Mouse (Mus musculus): ENCODE data around the gene Pdik1l.

Pdik1l gene

GRCm38 (mm10) chr4:134238279-134238651 is 49.4 kb downstream of the Pdik1l start, which contains the start of gene Cnksr1:
Cnksr1 (minus strand) TSS chr4:134238399.
- DNase-seq (ENCODE audit: low spot score), result peak; percentile 77

GRCm38 (mm10) chr4:134237582-134238278 is 50.0 kb downstream of the Pdik1l start:
- DNase-seq (ENCODE audit: low spot score), result no peak

DNA sequence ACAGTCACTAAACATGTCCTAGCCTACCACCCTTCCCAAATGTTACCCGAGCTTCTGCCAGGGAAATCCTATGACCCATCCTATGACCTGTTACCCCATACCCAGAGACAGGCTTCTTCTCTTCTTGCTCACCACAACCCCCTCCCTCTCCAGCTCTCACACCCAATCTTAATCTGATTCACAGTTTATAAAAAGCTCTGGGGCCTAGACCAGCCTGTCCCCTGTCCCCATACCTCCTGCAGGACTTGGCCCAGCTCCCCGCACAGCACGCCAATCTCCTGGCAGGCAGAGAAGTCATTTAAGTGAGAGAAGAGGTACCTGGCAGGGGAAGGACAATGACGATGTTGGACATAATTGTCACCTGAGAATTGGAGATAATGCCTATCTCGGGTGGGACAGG is 52.8 kb downstream of the Pdik1l start:
- DNase-seq (ENCODE audit: low spot score), result no peak

GRCm38 (mm10) chr4:134230431-134230830 is 57.3 kb downstream of the Pdik1l start:
- DNase-seq (ENCODE audit: low spot score), result no peak

DNA sequence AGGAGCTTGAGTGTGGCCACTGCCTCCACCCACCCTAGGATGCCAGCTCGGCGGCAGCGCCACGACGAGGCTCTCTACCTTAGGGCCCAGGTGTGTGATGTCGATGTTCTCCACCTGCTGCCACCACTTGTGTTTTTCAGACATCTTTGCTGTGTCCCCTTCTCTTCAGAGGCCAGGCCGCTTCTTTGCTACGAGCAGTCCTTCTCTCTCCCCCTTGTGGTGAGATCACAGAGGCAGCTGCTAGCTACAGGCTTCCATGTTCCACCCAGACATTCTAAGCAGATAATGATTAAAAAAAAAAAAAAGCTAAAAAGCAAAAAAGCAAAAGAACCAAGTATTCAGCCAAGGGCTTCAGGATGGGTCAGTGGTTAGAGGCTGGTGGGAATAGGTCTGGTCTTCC is 60.5 kb downstream of the Pdik1l start, which contains the start of gene Catsper4:
Gene Catsper4, minus strand, starts transcription at position 190 of the 400 bp plus-strand sequence.
- no peak for DNase-seq (ENCODE audit: low spot score)

Measured in ovary, postnatal 14 days (tissue).